Mouse (Mus musculus): Measurements from ENCODE around the gene Gm20388.

DNA sequence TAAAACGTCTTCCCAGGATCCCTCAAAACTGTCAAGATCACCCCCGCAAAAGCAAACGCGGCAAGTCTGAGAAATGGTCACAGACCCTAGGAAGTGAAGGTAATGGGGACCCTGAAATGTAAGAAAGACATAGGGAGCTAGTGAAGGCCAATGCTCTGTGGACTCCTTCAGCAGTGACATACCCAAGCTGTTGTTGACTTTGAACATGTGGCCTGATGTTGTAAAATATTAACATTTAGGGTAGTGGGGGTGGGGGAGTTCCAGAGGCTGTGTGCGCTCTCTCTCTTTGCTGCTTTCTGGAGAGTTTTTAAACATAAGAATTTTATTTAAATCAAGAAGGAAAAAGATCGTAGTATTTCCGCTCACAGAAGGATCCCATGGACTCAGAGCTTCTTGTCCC is 3772.7 kb downstream of the Gm20388 start:
- no peak for TF ChIP-seq CTCF (IDR thresholded peaks at IDR 0.05; ENCODE audit: low read depth, low read length)
- no peak for TF ChIP-seq TAL1 (conservative IDR thresholded peaks at IDR 0.05; ENCODE audit: low read depth, low read length)
- TF ChIP-seq GATA1 (IDR thresholded peaks at IDR 0.05; ENCODE audit: borderline replicate concordance, low read length), result no peak
- TF ChIP-seq POLR2AphosphoS5 (IDR thresholded peaks at IDR 0.05; ENCODE audit: insufficient replicate concordance, low read depth, low read length), result no peak
- TF ChIP-seq GATA2 (IDR thresholded peaks at IDR 0.05; ENCODE audit: borderline replicate concordance, low read depth, low read length), result no peak

Measured in G1E (cell line).